Mouse (Mus musculus): Measurements from ENCODE around the gene Plcb3. TPM values are rescaled to one million over a fixed set of nuclear protein-coding genes. Genes with fewer than 3 reads are reported as not detected.
"Not testable (repeated sequence)": the region's sequence is repeated elsewhere in the genome, so short reads cannot be mapped to it uniquely, and the experiment has no call there.

The Plcb3 gene
- polyA plus RNA-seq, 1 experiment, result 40.6 TPM

DNA sequence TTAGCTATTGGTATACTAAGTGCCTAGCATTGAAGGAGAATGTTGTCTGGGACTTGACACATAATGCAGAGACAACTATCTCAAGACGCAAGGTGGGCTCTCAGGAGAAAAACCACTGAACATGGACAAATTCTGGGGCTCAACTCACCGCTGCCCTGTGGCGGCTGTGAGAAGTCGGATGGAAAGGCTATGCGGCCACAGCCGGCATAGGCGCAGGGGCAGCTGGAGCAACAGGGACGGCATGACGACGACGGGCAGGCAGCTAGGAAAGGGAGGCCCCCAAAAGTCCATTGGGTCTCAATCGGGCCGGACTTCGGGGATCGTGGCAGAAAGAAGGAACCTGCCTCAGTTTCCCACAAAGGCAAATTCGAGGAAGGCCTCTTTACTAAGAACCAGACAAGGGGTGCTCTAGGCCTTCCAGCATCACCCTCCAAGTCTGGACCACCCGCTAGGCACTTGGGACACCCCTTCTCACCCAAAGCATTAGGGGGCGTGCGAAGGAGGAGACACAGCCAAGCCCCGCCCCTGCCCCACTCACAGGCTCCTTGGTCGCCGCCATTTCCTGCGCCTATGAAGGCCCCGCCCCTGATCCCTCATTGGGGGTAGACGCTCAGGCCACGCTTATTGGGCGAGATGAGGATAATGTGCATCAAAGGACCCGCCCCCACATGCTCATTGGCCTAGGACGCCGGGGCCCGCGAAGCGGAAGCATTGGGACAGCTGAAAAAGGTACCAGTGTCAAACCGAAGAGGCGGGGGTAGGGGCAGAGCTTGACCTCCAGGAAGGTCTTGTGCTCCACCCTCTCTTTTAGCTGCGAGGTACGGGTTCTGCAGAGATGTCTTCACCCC, 16.0 kb upstream of the Plcb3 start, which contains the start of gene Dnajc4:
Gene Dnajc4, minus strand, starts transcription at position 562 of the 848 bp plus-strand sequence.
- H3K4me1 ChIP-seq (ENCODE audit: control insufficient read depth, insufficient read depth, low read length), result peaks cover 17% of the 10 kb centered on the region

DNA sequence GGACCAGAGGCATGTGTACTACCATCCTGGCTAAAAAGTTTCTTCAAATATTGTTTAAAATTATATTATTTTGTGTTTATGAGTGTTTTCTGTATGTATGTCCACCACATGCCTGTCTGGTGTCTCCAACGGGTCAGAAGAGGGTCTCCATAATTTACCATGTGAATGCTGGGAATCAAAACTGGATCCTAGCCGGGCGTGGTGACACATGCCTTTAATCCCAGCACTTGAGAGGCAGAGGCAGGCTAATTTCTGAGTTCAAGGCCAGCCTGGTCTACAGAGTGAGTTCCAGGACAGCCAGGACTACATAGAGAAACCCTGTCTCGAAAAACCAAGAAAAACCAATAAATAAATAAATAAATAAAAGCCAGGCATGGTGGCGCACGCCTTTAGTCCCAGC, 14.9 kb upstream of the Plcb3 start:
- not testable (repeated sequence) for H3K4me3 ChIP-seq (ENCODE audit: insufficient read depth, low read length); H3K27ac ChIP-seq (ENCODE audit: insufficient read depth, low read depth, low read length)
- H3K4me1 ChIP-seq (ENCODE audit: control insufficient read depth, insufficient read depth, low read length), result peaks cover 16% of the 10 kb centered on the region

More for the DNA sequence above, 16.0 kb upstream of the Plcb3 start, which contains the start of gene Dnajc4:
- Histone ChIP-seq H3K27ac (ENCODE audit: insufficient read depth, low read depth, low read length) (peak within 1 kb of the TSS; percentile 12), H3K4me3 (ENCODE audit: insufficient read depth, low read length) (peak within 1 kb of the TSS; percentile 70)
- TF ChIP-seq CTCF (IDR thresholded peaks at IDR 0.05; ENCODE audit: low read depth, low read length) (no peak), POLR2A (IDR thresholded peaks at IDR 0.05; ENCODE audit: borderline replicate concordance, low read depth, low read length) (no peak)

DNA sequence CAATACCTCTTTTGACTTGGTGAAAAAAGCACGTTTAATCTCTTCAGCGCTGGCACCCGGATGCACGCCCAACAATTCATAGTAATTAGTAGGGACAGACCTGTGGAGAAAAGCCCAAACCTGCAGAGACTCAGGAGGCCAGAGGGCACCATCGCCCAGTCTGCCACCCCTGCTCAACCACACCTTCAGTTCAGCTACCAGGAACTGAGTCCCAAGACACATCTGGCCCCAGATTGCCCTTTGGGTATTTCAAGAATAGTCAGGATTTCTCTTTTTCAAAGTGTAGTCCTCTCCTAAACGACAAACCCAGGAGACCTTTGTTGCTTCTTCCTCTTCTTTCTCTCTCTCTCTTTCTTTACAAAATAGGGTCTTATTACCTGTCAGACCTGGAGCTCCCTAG, 14.4 kb upstream of the Plcb3 start:
- Histone ChIP-seq H3K27ac (ENCODE audit: insufficient read depth, low read depth, low read length) (no peak overlapping the region), H3K4me3 (ENCODE audit: insufficient read depth, low read length) (no peak overlapping the region), H3K4me1 (ENCODE audit: control insufficient read depth, insufficient read depth, low read length) (peaks cover 20% of the 10 kb centered on the region)
- TF ChIP-seq CTCF (IDR thresholded peaks at IDR 0.05; ENCODE audit: low read depth, low read length) (no peak), POLR2A (IDR thresholded peaks at IDR 0.05; ENCODE audit: borderline replicate concordance, low read depth, low read length) (no peak)

DNA sequence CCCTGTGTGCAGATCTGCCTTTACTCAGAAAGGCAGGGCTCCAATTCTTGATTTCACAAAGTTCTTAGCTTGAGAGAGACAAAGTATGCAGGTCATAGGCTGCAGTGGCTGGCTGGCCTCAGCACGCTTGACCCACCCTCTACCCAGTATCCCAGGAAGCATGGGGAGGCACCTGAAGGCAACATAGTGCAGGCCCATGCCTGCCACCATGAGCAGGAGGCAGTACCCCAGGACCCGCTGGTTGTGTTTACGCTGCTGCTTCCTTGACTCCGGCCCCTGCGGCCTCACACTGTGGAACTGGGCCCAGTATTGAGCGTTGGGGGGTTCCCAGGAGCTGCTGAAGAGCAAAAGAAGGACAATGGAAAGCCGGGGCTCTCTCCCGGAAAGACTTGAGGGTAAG, 13.0 kb upstream of the Plcb3 start:
- no peak for TF ChIP-seq POLR2A (IDR thresholded peaks at IDR 0.05; ENCODE audit: borderline replicate concordance, low read depth, low read length)
- no peak for TF ChIP-seq CTCF (IDR thresholded peaks at IDR 0.05; ENCODE audit: low read depth, low read length)
- Histone ChIP-seq H3K27ac (ENCODE audit: insufficient read depth, low read depth, low read length) (no peak overlapping the region), H3K4me1 (ENCODE audit: control insufficient read depth, insufficient read depth, low read length) (peaks cover 14% of the 10 kb centered on the region), H3K4me3 (ENCODE audit: insufficient read depth, low read length) (no peak overlapping the region)

DNA sequence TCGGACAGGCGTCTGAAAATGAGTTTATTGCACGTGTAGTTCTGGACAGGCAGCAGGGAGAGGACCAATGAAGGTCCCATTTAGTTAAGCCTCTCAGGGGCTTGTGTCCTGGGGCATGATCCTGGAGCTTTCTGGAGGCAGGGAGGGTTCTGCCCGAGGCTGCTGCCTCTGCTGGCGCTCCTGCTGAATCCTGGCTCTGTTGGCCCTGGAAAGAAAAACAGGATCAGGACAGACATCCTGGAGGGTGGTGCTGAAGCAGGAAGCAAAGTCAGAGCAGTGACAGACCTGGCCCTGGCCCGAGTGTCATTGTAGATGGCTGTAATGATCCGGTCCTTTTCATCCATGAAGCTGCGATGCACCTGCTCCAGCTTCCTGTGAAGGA, 11.6 kb upstream of the Plcb3 start:
- Histone ChIP-seq H3K27ac (ENCODE audit: insufficient read depth, low read depth, low read length) (peak overlapping the region; percentile 43), H3K4me1 (ENCODE audit: control insufficient read depth, insufficient read depth, low read length) (peaks cover 13% of the 10 kb centered on the region), H3K4me3 (ENCODE audit: insufficient read depth, low read length) (peak overlapping the region; percentile 72)
- TF ChIP-seq POLR2A (IDR thresholded peaks at IDR 0.05; ENCODE audit: borderline replicate concordance, low read depth, low read length) (no peak), CTCF (IDR thresholded peaks at IDR 0.05; ENCODE audit: low read depth, low read length) (no peak)

DNA sequence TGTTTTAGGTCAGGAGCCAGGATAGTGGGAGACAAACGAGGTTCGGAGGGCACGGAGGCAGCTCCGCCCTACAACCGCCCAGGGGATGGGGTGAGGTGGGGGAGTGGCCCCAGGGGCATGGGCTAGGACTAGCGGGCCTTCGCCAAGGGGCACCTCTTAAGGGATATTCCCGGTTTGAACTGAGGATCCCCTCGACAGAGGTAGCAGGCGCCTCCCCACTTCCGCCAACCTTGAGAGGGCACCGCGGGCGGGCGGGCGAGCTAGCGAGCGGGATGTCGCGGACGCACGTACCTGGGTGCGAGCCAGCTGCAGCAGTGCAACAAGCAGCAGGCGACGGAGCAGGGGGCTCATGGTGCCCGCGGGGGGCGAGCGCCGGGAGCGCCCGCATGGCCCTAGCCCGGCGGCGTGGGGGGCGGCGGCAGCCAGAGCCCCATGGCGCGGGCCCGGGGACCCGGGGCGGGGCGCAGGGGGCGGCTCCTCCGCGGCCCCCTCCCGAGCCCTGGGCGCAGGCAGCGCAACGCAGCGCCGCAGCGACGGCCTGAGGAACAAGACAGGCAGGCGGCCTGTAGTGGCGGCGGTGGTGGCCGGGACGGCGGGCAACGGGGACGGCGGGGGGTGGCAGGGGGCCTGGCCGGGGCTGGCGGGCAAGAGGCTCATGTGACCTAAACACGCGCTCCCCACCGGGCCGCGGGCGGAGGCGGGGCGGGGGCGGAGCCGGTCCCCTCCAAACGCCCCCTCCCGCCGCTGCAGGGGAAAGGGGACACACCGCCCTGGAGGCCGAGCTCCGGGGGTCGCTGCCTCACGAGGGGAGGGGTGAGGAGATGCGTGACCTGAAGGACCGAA, 11.0 kb upstream of the Plcb3 start, which contains the start of gene Vegfb:
Gene Vegfb, minus strand, starts transcription at position 591 of the 843 bp plus-strand sequence.
- H3K27ac ChIP-seq (ENCODE audit: insufficient read depth, low read depth, low read length), result peak within 1 kb of the TSS; percentile 47
- TF ChIP-seq CTCF (IDR thresholded peaks at IDR 0.05; ENCODE audit: low read depth, low read length) (no peak), POLR2A (IDR thresholded peaks at IDR 0.05; ENCODE audit: borderline replicate concordance, low read depth, low read length) (no peak)
- peaks cover 13% of the 10 kb centered on the region for H3K4me1 ChIP-seq (ENCODE audit: control insufficient read depth, insufficient read depth, low read length)
- peak within 1 kb of the TSS; percentile 72 for H3K4me3 ChIP-seq (ENCODE audit: insufficient read depth, low read length)

DNA sequence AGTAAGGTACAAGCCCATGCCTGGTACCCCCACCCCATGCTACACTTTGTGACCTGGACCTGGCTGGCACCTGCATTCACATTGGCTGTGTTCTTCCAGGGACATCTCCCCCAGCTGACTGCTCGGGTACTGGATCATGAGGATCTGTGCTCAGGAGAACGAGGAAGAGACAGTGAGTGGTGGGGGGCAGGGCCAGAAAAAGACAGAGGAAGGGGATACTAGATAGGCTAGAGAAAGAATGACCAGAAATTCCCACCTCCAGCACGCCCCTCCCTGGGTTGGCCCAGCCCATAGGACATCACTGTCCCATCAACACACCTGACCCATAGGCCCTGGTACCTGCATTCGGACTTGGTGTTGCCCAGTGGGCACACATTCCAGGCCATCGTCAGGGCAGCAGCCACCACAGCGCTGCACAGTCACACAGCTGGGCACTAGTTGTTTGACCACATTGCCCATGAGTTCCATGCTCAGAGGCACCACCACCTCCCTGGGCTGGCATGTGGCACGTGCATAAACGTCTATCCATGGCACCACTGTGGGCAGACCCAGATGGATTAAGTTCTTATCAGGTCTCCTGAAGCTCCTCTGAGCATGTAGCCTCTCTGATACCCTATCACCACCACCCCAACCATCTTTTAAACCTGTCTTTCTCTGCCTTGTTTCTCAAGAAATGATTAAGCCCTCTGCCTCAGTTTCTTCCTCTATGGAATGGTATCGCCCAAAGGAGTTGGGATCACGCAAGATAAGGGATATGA, 9.9 kb upstream of the Plcb3 start:
- H3K4me3 ChIP-seq (ENCODE audit: insufficient read depth, low read length), result peak overlapping the region; percentile 72

DNA sequence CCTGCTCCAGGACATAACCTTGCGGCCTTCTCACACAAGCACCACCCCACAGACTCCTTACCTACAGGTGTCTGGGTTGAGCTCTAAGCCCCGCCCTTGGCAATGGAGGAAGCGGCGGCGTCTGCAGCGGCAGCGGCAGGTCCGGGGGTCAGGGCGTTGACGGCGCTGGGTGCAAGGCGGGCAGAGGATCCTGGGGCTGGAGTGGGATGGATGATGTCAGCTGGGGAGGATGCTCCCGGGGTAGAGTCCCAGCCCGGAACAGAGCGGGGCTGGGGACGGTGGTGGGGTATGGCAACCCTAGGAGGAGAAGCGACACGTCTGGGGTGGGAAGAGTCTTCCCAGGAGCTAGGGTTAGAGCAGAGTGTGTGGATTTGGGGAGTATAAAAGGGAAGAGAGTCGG, 9.0 kb upstream of the Plcb3 start:
- H3K4me3 ChIP-seq (ENCODE audit: insufficient read depth, low read length), result no peak overlapping the region
- H3K27ac ChIP-seq (ENCODE audit: insufficient read depth, low read depth, low read length), result no peak overlapping the region
- H3K4me1 ChIP-seq (ENCODE audit: control insufficient read depth, insufficient read depth, low read length), result peaks cover 18% of the 10 kb centered on the region
- TF ChIP-seq POLR2A (IDR thresholded peaks at IDR 0.05; ENCODE audit: borderline replicate concordance, low read depth, low read length), result no peak
- no peak for TF ChIP-seq CTCF (IDR thresholded peaks at IDR 0.05; ENCODE audit: low read depth, low read length)

More for the DNA sequence above, 9.9 kb upstream of the Plcb3 start:
- TF ChIP-seq CTCF (IDR thresholded peaks at IDR 0.05; ENCODE audit: low read depth, low read length) (no peak), POLR2A (IDR thresholded peaks at IDR 0.05; ENCODE audit: borderline replicate concordance, low read depth, low read length) (no peak)
- no peak overlapping the region for H3K27ac ChIP-seq (ENCODE audit: insufficient read depth, low read depth, low read length)
- H3K4me1 ChIP-seq (ENCODE audit: control insufficient read depth, insufficient read depth, low read length), result peaks cover 18% of the 10 kb centered on the region

DNA sequence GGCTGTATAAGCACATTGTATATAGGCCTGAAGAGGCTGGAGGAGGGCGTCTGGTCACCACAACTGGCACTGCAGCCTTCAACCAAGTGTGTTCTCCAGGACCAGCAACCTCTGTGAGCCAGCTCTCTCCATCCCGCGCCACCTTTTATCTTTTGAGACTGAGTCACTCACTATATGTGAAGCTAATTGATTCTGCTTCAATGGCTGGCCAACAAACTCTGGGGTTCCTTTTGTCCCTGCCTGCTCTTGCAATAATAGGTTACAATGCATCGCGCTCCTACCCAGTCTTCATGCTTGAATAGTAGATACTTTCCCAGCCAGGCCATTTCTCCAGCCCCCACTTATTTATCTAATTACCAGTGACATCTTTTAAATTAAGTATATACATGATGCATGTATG, 7.4 kb upstream of the Plcb3 start:
- H3K4me3 ChIP-seq (ENCODE audit: insufficient read depth, low read length), result no peak overlapping the region

More for the DNA sequence above, 7.4 kb upstream of the Plcb3 start:
- TF ChIP-seq CTCF (IDR thresholded peaks at IDR 0.05; ENCODE audit: low read depth, low read length) (no peak), POLR2A (IDR thresholded peaks at IDR 0.05; ENCODE audit: borderline replicate concordance, low read depth, low read length) (no peak)
- Histone ChIP-seq H3K27ac (ENCODE audit: insufficient read depth, low read depth, low read length) (no peak overlapping the region), H3K4me1 (ENCODE audit: control insufficient read depth, insufficient read depth, low read length) (peaks cover 19% of the 10 kb centered on the region)
